Mouse (Mus musculus): Measurements from ENCODE around the gene Rbfox3. TPM values are rescaled to one million over a fixed set of nuclear protein-coding genes. Genes with fewer than 3 reads are reported as not detected.
A peak's percentile ranks its signal among the peaks of the same experiment; 100 is the strongest.

The Rbfox3 gene
- polyA plus RNA-seq, 1 experiment from 2014 or later, result 8.2 TPM

DNA sequence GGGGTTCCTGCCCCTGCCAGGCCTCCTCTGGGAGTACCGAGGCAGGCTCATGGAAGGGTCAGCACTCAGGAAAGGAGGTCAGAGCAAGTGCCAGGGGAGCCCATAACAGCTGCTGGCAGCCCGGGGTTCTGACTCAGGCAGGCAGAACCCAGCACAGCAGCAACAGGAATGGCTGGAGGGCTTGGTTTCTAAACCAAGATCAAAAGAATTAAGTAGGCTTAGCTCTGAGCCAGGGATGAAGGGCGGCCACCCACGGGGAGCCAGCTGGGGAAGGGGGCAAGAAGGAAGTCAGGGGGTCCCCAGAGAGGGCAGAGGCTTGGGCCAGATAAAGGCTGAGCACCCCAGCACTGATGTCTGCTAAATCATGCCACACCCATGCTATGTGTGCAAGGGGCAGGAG is 356.9 kb downstream of the Rbfox3 start:
- H3K4me1 ChIP-seq (ENCODE audit: control insufficient read depth, insufficient read depth, low read length), result peaks cover 31% of the 10 kb centered on the region
- H3K36me3 ChIP-seq (ENCODE audit: control insufficient read depth, insufficient read depth, low read length), result no peaks in the 10 kb centered on the region
- H3K4me3 ChIP-seq (ENCODE audit: low read depth, low read length), result no peak overlapping the region
- no peak overlapping the region; the same call in 1 of the 2 replicates for H3K27ac ChIP-seq (ENCODE audit: low read depth, low read length)
- no peaks in the 10 kb centered on the region for H3K9me3 ChIP-seq (ENCODE audit: control insufficient read depth, low read length)
- H3K27me3 ChIP-seq (ENCODE audit: control insufficient read depth, insufficient read depth, low read length), result no peaks in the 10 kb centered on the region
- H3K4me2 ChIP-seq, result no peak overlapping the region
- no peak overlapping the region for H3K9ac ChIP-seq (ENCODE audit: low read length)
- WGBS, result 5% methylated on average over 4 of the region's 4 CpGs
- DNase-seq (ENCODE audit: low spot score, missing footprints), result peak; percentile 84
- ATAC-seq (ENCODE audit: low FRiP score), result no peak

DNA sequence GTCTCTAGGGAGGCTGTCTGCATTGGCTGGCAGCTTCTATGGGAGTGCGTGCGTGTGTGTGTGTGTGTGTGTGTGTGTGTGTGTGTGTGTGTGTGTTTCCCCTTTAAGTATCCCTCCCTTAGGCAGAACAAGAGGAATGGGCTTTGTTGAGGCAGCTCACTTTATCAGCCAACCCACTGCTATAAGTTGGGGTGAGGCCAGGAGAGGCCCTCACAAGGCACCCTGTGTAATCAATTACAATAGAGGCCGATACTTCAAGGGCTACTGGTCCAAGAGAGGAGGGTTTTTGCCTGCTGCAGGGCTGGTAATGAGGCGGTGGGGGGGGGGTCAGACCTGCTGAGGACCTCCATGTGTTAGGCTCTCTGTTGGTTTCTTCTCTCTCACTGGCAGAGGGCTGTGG is 357.5 kb downstream of the Rbfox3 start:
- no peaks in the 10 kb centered on the region for H3K36me3 ChIP-seq (ENCODE audit: control insufficient read depth, insufficient read depth, low read length)
- peaks cover 31% of the 10 kb centered on the region for H3K4me1 ChIP-seq (ENCODE audit: control insufficient read depth, insufficient read depth, low read length)
- H3K4me3 ChIP-seq (ENCODE audit: low read depth, low read length), result no peak overlapping the region
- H3K27ac ChIP-seq (ENCODE audit: low read depth, low read length), result peak overlapping the region; percentile 5; the same call in 1 of the 2 replicates
- no peak overlapping the region for H3K4me2 ChIP-seq
- H3K9ac ChIP-seq (ENCODE audit: low read length), result no peak overlapping the region
- 11% methylated on average over 4 of the region's 4 CpGs for WGBS
- H3K9me3 ChIP-seq (ENCODE audit: control insufficient read depth, low read length), result no peaks in the 10 kb centered on the region
- no peak for DNase-seq (ENCODE audit: low spot score, missing footprints)
- H3K27me3 ChIP-seq (ENCODE audit: control insufficient read depth, insufficient read depth, low read length), result no peaks in the 10 kb centered on the region
- ATAC-seq (ENCODE audit: low FRiP score), result no peak

DNA sequence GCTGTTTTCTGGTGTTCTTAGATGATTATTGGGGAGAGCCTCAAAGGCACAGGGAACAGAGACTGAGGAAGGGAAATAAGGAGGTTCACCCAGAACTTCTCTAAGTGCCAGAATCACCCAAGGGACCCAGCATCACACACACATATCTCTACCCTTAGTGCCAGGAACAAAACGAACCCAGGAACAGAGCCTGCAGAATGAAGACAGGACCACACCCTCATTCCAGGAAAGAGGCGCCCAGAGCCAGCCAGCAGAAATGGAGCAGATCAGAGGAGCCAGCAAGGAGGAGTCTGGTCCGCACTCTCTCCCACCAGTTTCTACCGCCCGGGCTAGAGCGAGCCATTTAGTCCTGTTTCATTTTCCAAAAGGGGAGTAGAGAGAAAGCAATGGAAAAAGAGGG is 358.4 kb downstream of the Rbfox3 start:
- no peak overlapping the region for H3K4me3 ChIP-seq (ENCODE audit: low read depth, low read length)
- DNase-seq (ENCODE audit: low spot score, missing footprints) (no peak), ATAC-seq (ENCODE audit: low FRiP score) (no peak)
- 33% methylated on average over 6 of the region's 6 CpGs for WGBS
- no peak overlapping the region for H3K4me2 ChIP-seq
- peaks cover 31% of the 10 kb centered on the region for H3K4me1 ChIP-seq (ENCODE audit: control insufficient read depth, insufficient read depth, low read length)
- H3K36me3 ChIP-seq (ENCODE audit: control insufficient read depth, insufficient read depth, low read length), result no peaks in the 10 kb centered on the region
- no peaks in the 10 kb centered on the region for H3K9me3 ChIP-seq (ENCODE audit: control insufficient read depth, low read length)
- no peak overlapping the region for H3K9ac ChIP-seq (ENCODE audit: low read length)
- H3K27me3 ChIP-seq (ENCODE audit: control insufficient read depth, insufficient read depth, low read length), result no peaks in the 10 kb centered on the region
- H3K27ac ChIP-seq (ENCODE audit: low read depth, low read length), result no peak overlapping the region

DNA sequence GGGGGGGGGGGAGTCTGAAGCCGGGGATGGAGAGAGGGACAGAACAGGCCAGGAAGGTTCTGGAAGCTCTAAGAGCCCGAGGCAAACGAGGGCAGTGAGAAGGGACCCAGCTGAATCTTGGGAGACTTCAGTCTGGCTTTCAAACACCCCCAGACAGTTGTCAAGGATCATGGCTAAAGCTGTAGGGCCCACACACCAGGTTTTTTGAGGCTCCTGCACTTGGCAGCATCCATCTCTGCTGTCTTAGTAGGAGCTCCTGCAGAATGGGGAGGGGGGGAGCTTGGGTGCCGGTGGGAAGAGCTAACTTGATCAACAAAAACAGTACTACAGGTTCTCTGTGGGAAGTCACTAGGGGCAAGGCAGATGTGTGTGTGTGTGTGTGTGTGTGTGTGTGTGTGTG is 358.9 kb downstream of the Rbfox3 start:
- Histone ChIP-seq H3K36me3 (ENCODE audit: control insufficient read depth, insufficient read depth, low read length) (no peaks in the 10 kb centered on the region), H3K4me2 (no peak overlapping the region), H3K9me3 (ENCODE audit: control insufficient read depth, low read length) (no peaks in the 10 kb centered on the region), H3K4me3 (ENCODE audit: low read depth, low read length) (no peak overlapping the region), H3K27ac (ENCODE audit: low read depth, low read length) (no peak overlapping the region), H3K9ac (ENCODE audit: low read length) (no peak overlapping the region), H3K4me1 (ENCODE audit: control insufficient read depth, insufficient read depth, low read length) (peaks cover 31% of the 10 kb centered on the region), H3K27me3 (ENCODE audit: control insufficient read depth, insufficient read depth, low read length) (no peaks in the 10 kb centered on the region)
- DNase-seq (ENCODE audit: low spot score, missing footprints) (no peak), ATAC-seq (ENCODE audit: low FRiP score) (no peak)
- WGBS, result 63% methylated on average over 4 of the region's 4 CpGs

DNA sequence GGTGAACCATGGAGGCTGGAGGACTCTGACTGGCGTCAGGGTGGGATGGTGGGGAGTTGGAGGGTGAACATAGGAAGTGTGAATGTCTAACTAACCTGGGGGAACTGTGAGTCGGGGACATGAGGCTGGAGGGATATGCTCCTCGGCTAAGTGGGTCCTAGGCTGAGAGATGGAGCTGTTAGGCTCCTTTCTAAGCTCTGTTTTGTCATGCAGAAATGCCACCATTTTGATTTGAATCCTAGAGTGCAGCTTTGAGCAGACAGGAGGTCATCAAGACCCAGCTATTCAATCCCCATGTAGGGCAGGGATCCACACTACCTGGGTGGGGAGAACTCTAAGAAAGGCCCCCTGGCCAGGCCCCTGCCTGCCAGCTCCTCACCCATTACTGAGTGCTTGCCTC is 359.7 kb downstream of the Rbfox3 start:
- Histone ChIP-seq H3K4me3 (ENCODE audit: low read depth, low read length) (no peak overlapping the region), H3K9ac (ENCODE audit: low read length) (no peak overlapping the region), H3K27me3 (ENCODE audit: control insufficient read depth, insufficient read depth, low read length) (no peaks in the 10 kb centered on the region), H3K4me2 (no peak overlapping the region), H3K9me3 (ENCODE audit: control insufficient read depth, low read length) (no peaks in the 10 kb centered on the region), H3K4me1 (ENCODE audit: control insufficient read depth, insufficient read depth, low read length) (peaks cover 31% of the 10 kb centered on the region), H3K36me3 (ENCODE audit: control insufficient read depth, insufficient read depth, low read length) (no peaks in the 10 kb centered on the region), H3K27ac (ENCODE audit: low read depth, low read length) (no peak overlapping the region)
- DNase-seq (ENCODE audit: low spot score, missing footprints) (no peak), ATAC-seq (ENCODE audit: low FRiP score) (no peak)
- WGBS, result 57% methylated on average over 3 of the region's 3 CpGs

DNA sequence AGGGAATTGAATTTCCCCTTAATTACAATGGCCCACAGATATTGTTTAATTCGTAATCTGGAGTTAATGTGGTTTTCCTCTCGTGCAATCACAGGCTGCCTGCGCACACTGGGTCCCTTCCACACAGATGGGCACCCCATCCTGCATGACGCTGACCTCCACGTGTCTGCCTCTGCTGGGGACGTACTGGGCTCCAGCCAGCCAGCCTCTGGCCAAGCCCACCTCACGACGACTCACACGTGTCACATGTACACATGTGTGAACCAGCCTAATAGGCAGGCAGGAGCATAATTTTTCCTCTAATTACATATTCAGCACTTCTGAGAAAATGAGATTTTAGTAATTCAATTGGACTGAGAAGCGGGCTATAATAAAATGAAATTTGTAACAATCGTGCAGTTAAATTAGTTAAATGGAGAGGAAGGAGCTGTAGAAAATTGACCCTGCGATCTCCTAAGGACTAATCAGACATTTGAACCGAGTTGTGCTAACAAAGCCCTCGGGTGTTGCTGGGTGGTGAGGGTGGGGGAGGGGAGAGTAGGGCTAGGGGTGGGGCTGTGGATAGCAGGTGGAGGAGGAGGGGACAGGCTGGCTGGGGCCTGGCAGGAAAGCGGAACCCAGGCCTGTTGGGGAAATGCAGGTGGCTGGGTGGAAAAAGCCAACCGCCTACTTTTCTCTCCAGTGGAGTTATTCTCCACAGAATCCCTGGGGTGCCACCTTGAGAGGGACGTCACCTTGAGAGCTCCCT is 360.4 kb downstream of the Rbfox3 start:
- peaks cover 31% of the 10 kb centered on the region for H3K4me1 ChIP-seq (ENCODE audit: control insufficient read depth, insufficient read depth, low read length)
- no peaks in the 10 kb centered on the region for H3K27me3 ChIP-seq (ENCODE audit: control insufficient read depth, insufficient read depth, low read length)
- H3K4me2 ChIP-seq, result no peak overlapping the region
- no peak overlapping the region for H3K27ac ChIP-seq (ENCODE audit: low read depth, low read length)
- ATAC-seq (ENCODE audit: low FRiP score) (no peak), DNase-seq (ENCODE audit: low spot score, missing footprints) (no peak)
- H3K4me3 ChIP-seq (ENCODE audit: low read depth, low read length), result no peak overlapping the region
- WGBS, result 27% methylated on average over 17 of the region's 17 CpGs
- H3K9me3 ChIP-seq (ENCODE audit: control insufficient read depth, low read length), result no peaks in the 10 kb centered on the region
- no peaks in the 10 kb centered on the region for H3K36me3 ChIP-seq (ENCODE audit: control insufficient read depth, insufficient read depth, low read length)
- H3K9ac ChIP-seq (ENCODE audit: low read length), result no peak overlapping the region

DNA sequence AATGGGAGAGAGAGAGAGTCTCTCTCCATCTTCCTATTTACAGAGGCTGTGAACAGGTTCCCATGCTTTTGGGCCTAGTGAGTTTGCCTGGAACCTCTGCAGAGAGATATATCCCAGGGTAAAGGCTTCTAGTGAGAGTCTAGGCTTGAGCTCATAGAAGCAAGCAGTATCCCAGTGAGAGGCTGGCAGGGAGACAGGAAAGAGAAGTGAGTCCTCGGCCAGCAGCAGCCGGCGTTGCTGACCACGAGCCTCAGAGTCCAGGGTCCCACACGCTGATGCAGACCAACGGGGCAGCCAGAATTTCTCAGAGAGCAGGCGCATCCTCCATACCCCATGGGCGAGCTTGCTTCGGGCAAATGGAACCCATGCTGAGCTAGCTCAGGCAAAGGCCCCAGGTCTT is 363.2 kb downstream of the Rbfox3 start:
- Histone ChIP-seq H3K27me3 (ENCODE audit: control insufficient read depth, insufficient read depth, low read length) (no peaks in the 10 kb centered on the region), H3K4me3 (ENCODE audit: low read depth, low read length) (no peak overlapping the region), H3K9ac (ENCODE audit: low read length) (no peak overlapping the region), H3K4me2 (no peak overlapping the region), H3K36me3 (ENCODE audit: control insufficient read depth, insufficient read depth, low read length) (no peaks in the 10 kb centered on the region), H3K4me1 (ENCODE audit: control insufficient read depth, insufficient read depth, low read length) (peaks cover 15% of the 10 kb centered on the region), H3K27ac (ENCODE audit: low read depth, low read length) (no peak overlapping the region), H3K9me3 (ENCODE audit: control insufficient read depth, low read length) (no peaks in the 10 kb centered on the region)
- ATAC-seq (ENCODE audit: low FRiP score) (no peak), DNase-seq (ENCODE audit: low spot score, missing footprints) (no peak)
- WGBS, result 93% methylated on average over 9 of the region's 9 CpGs

DNA sequence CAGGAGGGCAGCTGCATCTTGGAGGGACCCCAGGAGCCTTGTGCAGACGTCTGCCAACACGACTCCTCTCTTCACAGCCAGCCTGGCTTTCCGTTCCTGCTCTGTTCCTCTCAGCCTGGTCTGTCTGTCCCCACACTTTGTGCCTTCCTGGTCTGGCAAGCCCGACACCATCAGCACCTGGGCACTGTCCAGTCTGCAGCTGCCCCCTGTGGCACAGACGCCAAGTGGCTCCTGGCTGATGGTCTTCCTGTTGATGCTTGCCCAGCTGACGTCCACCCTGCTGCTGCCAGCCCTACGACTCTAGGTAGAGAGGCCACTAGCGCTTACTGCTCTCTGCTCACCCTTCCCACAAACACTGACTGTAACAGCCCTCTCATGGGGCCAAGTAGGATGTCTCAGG is 365.1 kb downstream of the Rbfox3 start:
- Histone ChIP-seq H3K36me3 (ENCODE audit: control insufficient read depth, insufficient read depth, low read length) (no peaks in the 10 kb centered on the region), H3K9ac (ENCODE audit: low read length) (no peak overlapping the region), H3K4me2 (no peak overlapping the region), H3K27me3 (ENCODE audit: control insufficient read depth, insufficient read depth, low read length) (no peaks in the 10 kb centered on the region), H3K9me3 (ENCODE audit: control insufficient read depth, low read length) (no peaks in the 10 kb centered on the region), H3K4me1 (ENCODE audit: control insufficient read depth, insufficient read depth, low read length) (peaks cover 7% of the 10 kb centered on the region), H3K27ac (ENCODE audit: low read depth, low read length) (no peak overlapping the region), H3K4me3 (ENCODE audit: low read depth, low read length) (no peak overlapping the region)
- DNase-seq (ENCODE audit: low spot score, missing footprints) (no peak), ATAC-seq (ENCODE audit: low FRiP score) (no peak)
- WGBS, result 77% methylated on average over 8 of the region's 8 CpGs

DNA sequence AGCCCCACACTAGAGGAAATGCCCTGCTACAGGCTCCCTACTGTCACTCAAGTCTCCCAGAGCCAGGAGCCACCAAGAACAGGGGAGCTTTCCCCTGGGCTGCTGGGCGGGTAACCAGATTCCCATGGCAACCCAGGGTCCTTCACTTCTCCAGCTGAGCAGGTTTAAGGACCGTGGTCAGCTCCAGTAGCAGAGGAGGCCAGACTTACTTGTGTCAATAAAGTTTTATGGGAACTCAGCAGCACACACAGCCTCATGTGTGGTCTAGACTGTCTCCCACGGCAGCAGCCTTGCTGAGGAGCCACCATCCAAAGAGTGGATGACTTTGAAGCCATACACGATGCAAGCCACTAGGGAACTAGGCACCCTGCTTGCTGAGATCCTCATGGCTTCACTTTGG is 365.7 kb downstream of the Rbfox3 start:
- Histone ChIP-seq H3K27ac (ENCODE audit: low read depth, low read length) (no peak overlapping the region), H3K4me2 (no peak overlapping the region), H3K9ac (ENCODE audit: low read length) (no peak overlapping the region), H3K27me3 (ENCODE audit: control insufficient read depth, insufficient read depth, low read length) (no peaks in the 10 kb centered on the region), H3K9me3 (ENCODE audit: control insufficient read depth, low read length) (no peaks in the 10 kb centered on the region), H3K4me1 (ENCODE audit: control insufficient read depth, insufficient read depth, low read length) (peaks cover 2% of the 10 kb centered on the region; the same call in 1 of the 2 replicates), H3K36me3 (ENCODE audit: control insufficient read depth, insufficient read depth, low read length) (no peaks in the 10 kb centered on the region), H3K4me3 (ENCODE audit: low read depth, low read length) (no peak overlapping the region)
- no peak for DNase-seq (ENCODE audit: low spot score, missing footprints)
- ATAC-seq (ENCODE audit: low FRiP score), result no peak
- 35% methylated on average over 4 of the region's 4 CpGs for WGBS
